Comparison of ENCODE assay signal across 9 mouse cellular contexts in genomic region chr2:153492573-153493392, GRCm38 (mm10). TPM values are rescaled to one million over a fixed set of nuclear protein-coding genes. Genes with fewer than 3 reads are reported as not detected.
DNase-seq lines count a peak whose midpoint lies in the region; ATAC-seq and TF ChIP-seq lines count a peak whose summit lies in the region.
"Had no signal": no experiment of that assay in that cellular context is flagged by ENCODE, and none has a peak within 500 bp of the region (broad histone marks: within the 10 kb centered on the region; RNA-seq: fewer than 3 reads in every experiment).

Gene 4930404H24Rik, plus strand, starts transcription at chr2:153492790.

- under 1% methylated on average over 66 of the region's 83 CpGs for WGBS in embryonic facial prominence, embryonic 15.5 days
- 1% methylated on average over 69 of the region's 83 CpGs for WGBS in heart, embryonic 16.5 days
- WGBS in neural tube, embryonic 15.5 days = under 1% methylated on average over 61 of the region's 83 CpGs

- peaks cover 69% of the 10 kb centered on the region for H3K27me3 ChIP-seq in E14TG2a.4 (ENCODE audit: insufficient read depth, low read length)
- peaks cover 11% of the 10 kb centered on the region for H3K27me3 ChIP-seq in embryonic facial prominence, embryonic 15.5 days
- H3K27me3 ChIP-seq in heart, embryonic 16.5 days (ENCODE audit: control insufficient read depth, insufficient read depth, low read length) = no peaks in the 10 kb centered on the region
- H3K27me3 ChIP-seq in neural tube, embryonic 15.5 days (replicated peaks) = no peaks in the 10 kb centered on the region

- peak; percentile 97 for DNase-seq in brain, embryonic 14.5 days (ENCODE audit: low read depth)
- DNase-seq in kidney, postnatal 14 days = peak; percentile 87
- DNase-seq in lung, adult 18-20 months = peak; percentile 53 to 72
- peak; percentile 66 to 72 for DNase-seq in thymus, adult 18-20 months

- peak within 1 kb of the TSS; percentile 44 for H3K9ac ChIP-seq in embryonic facial prominence, embryonic 15.5 days
- H3K9ac ChIP-seq in heart, embryonic 16.5 days (ENCODE audit: low read length) = peak within 1 kb of the TSS; percentile 89
- H3K9ac ChIP-seq in neural tube, embryonic 15.5 days (replicated peaks) = peak within 1 kb of the TSS; percentile 76

- H3K4me3 ChIP-seq in E14TG2a.4 (replicated peaks; ENCODE audit: low read length) = peak within 1 kb of the TSS; percentile 83
- peak within 1 kb of the TSS; percentile 55 for H3K4me3 ChIP-seq in embryonic facial prominence, embryonic 15.5 days (replicated peaks)
- peak within 1 kb of the TSS; percentile 72 for H3K4me3 ChIP-seq in heart, embryonic 16.5 days (ENCODE audit: low read length)
- H3K4me3 ChIP-seq in neural tube, embryonic 15.5 days (replicated peaks) = peak within 1 kb of the TSS; percentile 59

- no peak within 1 kb of the TSS; the same call in 1 of the 2 replicates for H3K27ac ChIP-seq in embryonic facial prominence, embryonic 15.5 days (replicated peaks)
- peak within 1 kb of the TSS; percentile 91 for H3K27ac ChIP-seq in heart, embryonic 16.5 days (ENCODE audit: low read length)
- H3K27ac ChIP-seq in neural tube, embryonic 15.5 days (replicated peaks) = peak within 1 kb of the TSS; percentile 97

- peak; percentile 65 for ATAC-seq in embryonic facial prominence, embryonic 15.5 days (ENCODE audit: insufficient number of reproducible peaks, low FRiP score, low TSS enrichment, low read depth)
- ATAC-seq in heart, embryonic 16.5 days (replicated peaks; ENCODE audit: extremely low read depth, insufficient read depth, low FRiP score) = peak; percentile 50
- ATAC-seq in neural tube, embryonic 15.5 days (ENCODE audit: low FRiP score) = peak; percentile 91

- no peak for TF ChIP-seq CTCF in E14TG2a.4 (conservative IDR thresholded peaks at IDR 0.05; ENCODE audit: low read length)
- TF ChIP-seq CTCF in brain, embryonic 14.5 days (IDR thresholded peaks at IDR 0.05; ENCODE audit: borderline replicate concordance, extremely low read depth, insufficient read depth, insufficient read length) = no peak

- TF ChIP-seq POLR2A in brain, embryonic 14.5 days (IDR thresholded peaks at IDR 0.05; ENCODE audit: borderline replicate concordance, extremely low read depth, insufficient read depth, insufficient read length, poor library complexity, severe bottlenecking) = peak; percentile 56

- H3K36me3 ChIP-seq in E14TG2a.4 (ENCODE audit: insufficient read depth, low read length) = no peaks in the 10 kb centered on the region
- no peaks in the 10 kb centered on the region for H3K36me3 ChIP-seq in embryonic facial prominence, embryonic 15.5 days
- no peaks in the 10 kb centered on the region for H3K36me3 ChIP-seq in heart, embryonic 16.5 days (ENCODE audit: control insufficient read depth, insufficient read depth)
- H3K36me3 ChIP-seq in neural tube, embryonic 15.5 days = no peaks in the 10 kb centered on the region

- H3K4me2 ChIP-seq in embryonic facial prominence, embryonic 15.5 days (replicated peaks) = peak within 1 kb of the TSS; percentile 97
- H3K4me2 ChIP-seq in heart, embryonic 16.5 days (ENCODE audit: low read depth, low read length) = peak within 1 kb of the TSS; percentile 97
- H3K4me2 ChIP-seq in neural tube, embryonic 15.5 days = peak within 1 kb of the TSS; percentile 89

- H3K9me3 ChIP-seq in E14TG2a.4 (ENCODE audit: low read length) = no peaks in the 10 kb centered on the region
- no peaks in the 10 kb centered on the region for H3K9me3 ChIP-seq in embryonic facial prominence, embryonic 15.5 days (replicated peaks)
- H3K9me3 ChIP-seq in heart, embryonic 16.5 days (replicated peaks; ENCODE audit: control insufficient read depth, low read length) = no peaks in the 10 kb centered on the region
- H3K9me3 ChIP-seq in neural tube, embryonic 15.5 days (replicated peaks) = no peaks in the 10 kb centered on the region

- H3K4me1 ChIP-seq in E14TG2a.4 (replicated peaks; ENCODE audit: low read depth, low read length) = peaks cover 59% of the 10 kb centered on the region
- H3K4me1 ChIP-seq in embryonic facial prominence, embryonic 15.5 days = peaks cover 54% of the 10 kb centered on the region
- peaks cover 52% of the 10 kb centered on the region for H3K4me1 ChIP-seq in heart, embryonic 16.5 days (ENCODE audit: control insufficient read depth, insufficient read depth, low read length)
- H3K4me1 ChIP-seq in neural tube, embryonic 15.5 days = peaks cover 59% of the 10 kb centered on the region

RNA-seq across cellular contexts. Expression of gene 4930404H24Rik, which starts in this region (rescaled TPM):
- polyA plus RNA-seq in brain, embryonic 14.5 days (2012; rRNA removed) = not detected in 2 replicates
- polyA plus RNA-seq in embryonic facial prominence, embryonic 15.5 days (2015; fragmentation: Nextera tagmentation; extraction: Ambion mirVana) = not detected in 2 replicates
- polyA plus RNA-seq in heart, embryonic 16.5 days (2015; fragmentation: Nextera tagmentation; extraction: Ambion mirVana) = not detected in 2 replicates
- not detected in 2 replicates for polyA plus RNA-seq in neural tube, embryonic 15.5 days (2015; fragmentation: Nextera tagmentation; extraction: Ambion mirVana)
- polyA plus RNA-seq: gonadal fat pad, adult 2 months had no signal

Comparison
In these comparisons a context has a peak if more than half of its experiments do, and no peak if none do; other contexts are left out.
1. Peak in DNase-seq in brain, embryonic 14.5 days; RNA of the gene not detected or under 1 TPM.
2. Peak in ATAC-seq, H3K4me3 ChIP-seq, H3K9ac ChIP-seq and H3K4me2 ChIP-seq in embryonic facial prominence, embryonic 15.5 days; RNA of the gene not detected or under 1 TPM.
3. Peak in ATAC-seq, H3K4me3 ChIP-seq, H3K27ac ChIP-seq, H3K9ac ChIP-seq and H3K4me2 ChIP-seq in heart, embryonic 16.5 days; RNA of the gene not detected or under 1 TPM.
4. Peak in ATAC-seq, H3K4me3 ChIP-seq, H3K27ac ChIP-seq, H3K9ac ChIP-seq and H3K4me2 ChIP-seq in neural tube, embryonic 15.5 days; RNA of the gene not detected or under 1 TPM.